Mouse (Mus musculus) c-Kit-positive CD71-positive TER-119-negative erythroid progenitor cells, embryonic 14.5 days (primary cell): ENCODE measurements around the gene Slc9a7.

Experiments
- DNase-seq: peaks from one replicate; pipeline ENCODE4 v3.0.0-alpha.2; 2013; ENCODE audit warnings: low read depth

Gene Slc9a7

DNA sequence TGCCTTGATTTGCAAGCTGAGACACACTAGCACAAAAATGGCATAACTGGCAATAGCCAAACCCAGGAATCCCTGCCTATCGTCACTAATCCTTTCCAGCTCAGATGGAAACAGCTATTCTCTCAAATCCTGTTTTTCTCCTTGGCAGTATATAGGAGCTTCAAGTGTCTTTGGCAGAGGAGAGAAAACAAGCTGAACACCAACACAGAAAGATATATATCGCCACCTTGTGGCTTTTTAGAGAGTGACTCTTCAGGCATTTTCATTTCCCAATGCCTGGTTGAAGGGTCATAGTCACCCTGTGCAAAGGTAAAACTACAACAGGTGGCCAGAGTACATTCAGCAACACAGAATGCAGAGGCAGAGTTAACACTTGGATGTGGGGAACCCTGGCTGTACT, 134.1 kb downstream of the Slc9a7 start:
- DNase-seq = no peak

DNA sequence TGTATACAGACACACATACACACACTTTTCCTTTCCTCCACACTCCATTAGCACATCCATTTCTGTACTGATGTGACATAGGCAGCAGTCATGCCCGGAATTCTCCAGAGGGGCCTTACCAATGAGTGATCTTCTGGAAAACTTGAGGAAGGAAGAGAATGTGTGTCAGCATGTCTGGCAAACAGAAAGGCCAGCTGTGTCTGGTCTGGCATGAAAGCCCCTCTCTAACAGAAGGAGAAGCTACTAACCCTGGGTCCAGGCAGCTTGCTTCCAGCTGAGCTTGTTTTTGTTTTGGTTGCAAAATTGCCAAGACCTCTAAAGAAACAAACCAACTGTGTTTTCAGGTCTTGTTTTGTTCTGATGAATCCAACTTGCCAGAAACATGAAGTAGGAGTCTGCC, 162.1 kb downstream of the Slc9a7 start:
- DNase-seq = no peak

DNA sequence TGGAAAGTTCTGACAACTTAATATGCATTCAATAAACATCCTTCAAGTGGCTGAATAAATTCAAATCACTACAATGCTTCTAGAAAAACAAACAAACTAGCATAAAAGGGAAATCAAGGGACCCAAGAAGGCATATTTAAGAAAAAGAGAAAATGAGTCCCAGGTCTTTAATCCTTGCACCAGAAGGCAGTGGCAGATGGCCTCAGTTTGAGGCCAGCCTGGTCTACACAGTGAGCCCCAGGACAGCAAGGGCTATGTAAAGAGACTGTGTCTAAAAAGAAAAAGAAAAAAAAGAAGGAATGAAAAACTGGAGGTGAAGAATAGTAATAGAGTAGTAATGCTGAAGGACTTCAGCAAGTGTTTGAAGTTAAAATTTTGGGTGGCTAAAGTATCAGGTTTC, 162.7 kb downstream of the Slc9a7 start:
- no peak for DNase-seq

DNA sequence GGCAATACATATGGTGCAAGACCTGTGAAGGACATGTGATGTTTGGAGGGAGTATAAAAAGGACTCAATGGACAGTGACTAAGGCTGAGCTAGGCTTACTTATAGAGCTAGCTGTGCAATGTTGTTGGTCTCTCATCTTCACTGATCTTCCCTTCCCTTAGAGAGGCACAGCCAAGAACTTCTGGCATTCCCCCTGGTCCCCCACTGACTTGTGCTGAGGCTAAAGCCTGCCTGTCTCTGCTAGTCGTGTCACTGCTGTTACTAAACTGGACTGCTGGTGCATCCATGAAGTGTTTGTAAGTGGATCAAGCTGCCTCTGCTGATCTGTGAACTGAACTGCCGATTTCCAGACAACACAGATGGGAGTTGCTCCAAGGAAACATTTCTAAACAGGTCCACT, 166.1 kb downstream of the Slc9a7 start:
- no peak for DNase-seq

DNA sequence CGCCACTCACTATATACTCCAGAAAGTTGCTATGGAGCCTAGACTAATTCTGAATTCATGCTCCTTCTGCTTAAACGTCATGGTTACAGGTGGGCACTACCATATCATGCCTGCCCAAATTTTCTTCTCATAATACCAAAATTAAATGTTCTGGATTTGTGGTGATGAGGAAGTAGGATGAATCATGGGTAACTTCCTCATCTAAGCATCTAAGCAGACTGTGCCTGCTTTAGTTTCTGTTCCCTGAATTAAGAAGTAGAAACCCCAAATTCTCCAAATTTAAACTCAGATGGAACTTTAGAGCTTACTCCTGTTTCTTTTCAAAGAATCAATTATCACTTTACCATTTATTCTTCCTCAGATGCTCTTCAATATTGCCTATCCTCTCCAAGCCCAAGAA, 173.9 kb downstream of the Slc9a7 start:
- DNase-seq = no peak

DNA sequence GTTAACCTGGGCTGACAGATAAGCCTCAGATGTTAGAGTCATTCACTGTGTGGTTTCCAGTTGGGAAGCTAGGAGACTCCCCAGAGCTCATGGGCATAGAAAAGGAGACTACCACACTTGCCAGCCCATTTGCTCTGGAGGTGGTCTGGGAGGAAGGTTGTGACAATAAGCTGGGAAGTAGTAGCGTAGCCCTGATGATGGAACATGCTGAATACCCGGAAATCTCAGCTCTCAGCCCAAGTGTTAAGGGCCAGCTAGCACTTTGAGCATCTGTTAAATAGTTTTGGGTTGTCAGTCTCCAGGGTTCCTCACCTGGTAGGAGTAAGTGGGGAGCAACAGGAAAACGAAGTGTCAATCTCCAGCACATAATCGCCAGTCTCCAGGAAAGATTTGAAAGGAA, 221.4 kb downstream of the Slc9a7 start:
- no peak for DNase-seq

DNA sequence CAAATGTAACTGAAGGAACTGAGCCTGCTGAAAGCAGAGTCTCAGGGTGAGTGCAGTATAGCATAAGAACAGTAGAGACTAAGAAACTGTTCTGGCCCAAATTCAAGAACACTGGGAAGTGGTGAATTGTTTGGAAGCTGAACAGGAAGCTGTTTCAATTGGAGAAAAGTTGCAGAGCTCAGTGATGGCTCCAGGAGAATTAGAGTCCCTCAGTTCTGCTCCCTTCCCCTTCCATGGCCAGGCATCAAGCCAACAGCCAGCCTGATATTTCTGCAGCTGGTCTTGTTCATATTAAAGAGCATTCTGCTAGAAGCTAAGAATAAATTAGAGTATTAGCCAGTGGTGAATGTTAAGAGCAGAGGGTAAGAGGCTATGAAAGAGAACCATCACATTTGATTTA, 225.0 kb downstream of the Slc9a7 start:
- no peak for DNase-seq

DNA sequence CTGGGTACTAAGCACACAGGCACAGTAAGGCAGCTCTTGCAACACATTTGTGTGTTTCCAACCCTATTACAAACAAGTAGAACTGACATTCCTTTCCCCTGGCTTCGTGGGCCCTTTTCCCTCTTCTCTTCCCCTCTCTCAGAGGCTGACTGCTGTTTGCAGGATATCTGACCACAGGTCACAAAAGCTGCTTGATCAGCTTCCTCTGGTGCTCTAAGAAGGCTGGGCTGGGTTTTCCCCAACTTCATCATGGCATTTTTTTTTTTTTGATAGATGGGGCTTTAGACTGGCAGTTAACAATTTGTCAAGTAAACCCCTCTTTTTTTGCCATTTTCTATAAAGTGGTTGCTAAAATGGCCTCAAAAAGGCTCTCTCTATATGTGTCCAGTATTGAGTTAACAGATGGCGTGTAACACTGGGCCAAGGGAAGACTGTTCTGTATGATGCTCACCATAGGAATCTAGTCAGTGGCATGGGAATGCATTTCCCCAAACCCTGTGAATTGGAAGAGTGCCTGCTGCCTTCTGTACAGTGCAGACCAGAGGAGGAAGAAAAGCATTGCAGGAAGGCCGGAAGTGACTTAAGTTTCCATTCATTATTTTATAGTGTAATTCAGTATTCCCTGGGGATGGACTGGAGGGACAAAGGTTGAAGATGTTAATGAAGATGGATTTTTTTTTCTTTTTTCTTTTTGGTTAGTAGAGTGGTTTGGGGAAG, 229.7 kb downstream of the Slc9a7 start:
- DNase-seq = no peak

DNA sequence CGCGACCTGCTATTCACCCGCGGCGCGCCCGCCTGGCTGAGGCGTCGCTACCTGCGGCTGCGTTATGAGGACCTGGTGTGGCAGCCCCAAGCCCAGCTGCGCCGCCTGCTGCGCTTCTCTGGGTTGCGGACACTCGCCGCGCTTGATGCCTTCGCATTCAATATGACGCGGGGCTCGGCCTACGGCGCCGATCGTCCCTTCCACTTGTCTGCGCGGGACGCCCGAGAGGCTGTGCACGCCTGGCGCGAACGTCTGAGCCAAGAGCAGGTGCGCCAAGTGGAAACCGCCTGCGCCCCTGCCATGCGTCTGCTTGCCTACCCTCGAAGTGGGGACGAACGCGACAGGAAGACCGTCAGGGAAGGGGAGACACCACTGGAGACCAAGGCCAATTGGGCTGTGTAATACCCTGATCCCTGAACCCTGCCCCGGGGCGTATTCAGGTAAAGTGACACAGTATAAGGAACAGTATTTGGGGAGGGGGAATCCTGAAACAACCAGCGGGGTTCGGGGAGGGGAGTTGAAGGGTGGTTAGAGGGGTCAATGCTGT, 230.8 kb downstream of the Slc9a7 start:
- no peak for DNase-seq

DNA sequence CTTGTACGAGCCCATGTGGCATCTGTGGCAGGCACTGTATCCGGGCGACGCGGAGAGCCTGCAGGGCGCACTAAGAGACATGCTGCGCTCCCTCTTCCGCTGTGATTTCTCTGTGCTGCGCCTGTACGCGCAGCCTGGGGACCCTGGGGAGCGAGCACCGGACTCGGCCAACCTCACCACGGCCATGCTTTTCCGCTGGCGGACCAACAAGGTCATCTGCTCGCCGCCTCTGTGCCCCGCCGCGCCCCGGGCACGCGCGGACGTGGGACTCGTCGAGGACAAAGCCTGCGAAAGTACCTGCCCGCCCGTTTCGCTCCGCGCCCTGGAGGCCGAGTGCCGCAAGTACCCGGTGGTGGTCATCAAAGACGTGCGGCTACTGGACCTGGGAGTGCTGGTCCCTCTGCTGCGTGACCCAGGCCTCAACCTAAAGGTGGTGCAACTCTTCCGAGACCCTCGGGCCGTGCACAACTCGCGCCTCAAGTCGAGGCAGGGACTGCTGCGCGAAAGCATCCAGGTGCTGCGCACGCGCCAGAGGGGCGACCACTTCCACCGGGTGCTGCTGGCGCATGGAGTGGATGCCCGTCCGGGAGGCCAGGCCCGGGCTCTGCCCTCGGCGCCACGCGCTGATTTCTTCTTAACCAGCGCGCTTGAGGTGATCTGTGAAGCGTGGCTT, 231.4 kb downstream of the Slc9a7 start:
- no peak for DNase-seq

DNA sequence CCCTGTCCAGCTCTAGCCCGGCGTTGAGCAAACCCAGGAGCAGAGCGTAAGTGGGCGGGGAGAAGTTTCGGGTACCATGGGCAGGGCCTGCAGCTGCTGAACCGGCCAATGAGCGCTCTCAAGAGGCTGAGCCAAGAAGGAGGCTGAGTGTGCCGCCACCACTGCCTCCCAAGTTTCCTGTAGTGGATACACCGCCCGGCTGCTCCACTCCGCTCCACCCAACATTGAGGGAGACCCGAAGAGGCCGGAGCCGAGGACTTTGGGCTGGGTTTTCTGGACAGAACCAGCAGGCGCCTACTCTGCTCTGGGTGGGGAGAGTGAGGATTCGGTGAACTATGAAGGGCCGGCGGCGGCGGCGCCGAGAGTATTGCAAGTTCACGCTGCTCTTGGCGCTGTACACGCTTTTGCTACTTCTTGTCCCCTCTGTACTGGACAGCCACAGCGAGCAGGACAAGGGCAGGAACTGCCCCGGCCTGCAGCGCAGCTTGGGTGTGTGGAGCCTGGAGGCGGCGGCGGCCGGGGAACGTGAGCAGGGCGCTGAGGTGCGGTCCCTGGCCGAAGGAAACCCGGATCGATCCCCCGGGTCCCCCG, 232.1 kb downstream of the Slc9a7 start, which contains the start of gene Chst7:
Gene Chst7, plus strand, starts transcription at position 180 of the 591 bp plus-strand sequence.
- no peak for DNase-seq
